Mouse (Mus musculus) fibroblast of lung, adult 2 months (primary cell): Measurements from ENCODE around the gene Map3k4.

Experiments
- DNase-seq: peaks from one replicate; pipeline ENCODE4 v3.0.0-alpha.2; 2011; ENCODE audit warnings: low read depth

Map3k4 gene

GRCm38 (mm10) chr17:12271805-12272204, 46.8 kb downstream of the Map3k4 start:
- no peak for DNase-seq

- no peak for DNase-seq
Observed at GRCm38 (mm10) chr17:12268538-12268937, 50.1 kb downstream of the Map3k4 start.

- no peak for DNase-seq
Observed at GRCm38 (mm10) chr17:12268091-12268490, 50.5 kb downstream of the Map3k4 start.

GRCm38 (mm10) chr17:12265969-12266925, 52.3 kb downstream of the Map3k4 start:
- no peak for DNase-seq

GRCm38 (mm10) chr17:12264293-12264692, 54.3 kb downstream of the Map3k4 start:
- DNase-seq, result no peak

- DNase-seq, result no peak
Observed at GRCm38 (mm10) chr17:12263787-12264186, 54.8 kb downstream of the Map3k4 start.

GRCm38 (mm10) chr17:12262851-12263250, 55.7 kb downstream of the Map3k4 start:
- DNase-seq, result no peak

GRCm38 (mm10) chr17:12261887-12262286, 56.7 kb downstream of the Map3k4 start:
- no peak for DNase-seq

- DNase-seq, result no peak
Observed at GRCm38 (mm10) chr17:12261376-12261775, 57.2 kb downstream of the Map3k4 start.

GRCm38 (mm10) chr17:12259957-12260356, 58.6 kb downstream of the Map3k4 start:
- DNase-seq, result no peak

GRCm38 (mm10) chr17:12258517-12258916, 60.1 kb downstream of the Map3k4 start:
- no peak for DNase-seq

- no peak for DNase-seq
Observed at GRCm38 (mm10) chr17:12256142-12256541, 62.5 kb downstream of the Map3k4 start.

- no peak for DNase-seq
Observed at GRCm38 (mm10) chr17:12250581-12250980, 68.0 kb downstream of the Map3k4 start.

- no peak for DNase-seq
Observed at GRCm38 (mm10) chr17:12249783-12250504, 68.7 kb downstream of the Map3k4 start.

GRCm38 (mm10) chr17:12240701-12241100, 77.9 kb downstream of the Map3k4 start:
- no peak for DNase-seq

GRCm38 (mm10) chr17:12232724-12233123, 85.9 kb downstream of the Map3k4 start:
- no peak for DNase-seq

- no peak for DNase-seq
Observed at GRCm38 (mm10) chr17:12231087-12231486, 87.5 kb downstream of the Map3k4 start.

GRCm38 (mm10) chr17:12230167-12230566, 88.4 kb downstream of the Map3k4 start:
- DNase-seq, result no peak

- no peak for DNase-seq
Observed at GRCm38 (mm10) chr17:12229756-12230155, 88.8 kb downstream of the Map3k4 start.

- no peak for DNase-seq
Observed at GRCm38 (mm10) chr17:12228471-12228870, 90.1 kb downstream of the Map3k4 start.

GRCm38 (mm10) chr17:12228001-12228400, 90.6 kb downstream of the Map3k4 start:
- no peak for DNase-seq

GRCm38 (mm10) chr17:12226551-12226950, 92.0 kb downstream of the Map3k4 start:
- DNase-seq, result peak; percentile 55

GRCm38 (mm10) chr17:12225227-12225626, 93.4 kb downstream of the Map3k4 start:
- no peak for DNase-seq
